Mouse (Mus musculus) forebrain, embryonic 16.5 days (tissue): Measurements from ENCODE around the gene Smpd2. TPM values are rescaled to one million over a fixed set of nuclear protein-coding genes. Genes with fewer than 3 reads are reported as not detected.

ENCODE experiments used
- ATAC-seq: fragments of 200-750 bp; cut with Nextera tagmentation; 2 replicates; pipeline ENCODE4 v1.8.0; 2017; ENCODE audit warnings: mild to moderate bottlenecking, moderate library complexity
- H3K27ac ChIP-seq: fragments of 300-500 bp; sonication (generic); 2 replicates; pipeline ENCODE4 v1.5.1; 2014; ENCODE audit warnings: low read length, control low read depth
- H3K27me3 ChIP-seq: fragments of 300-500 bp; sonication (generic); replicated peaks from 2 replicates; pipeline ENCODE4 v1.6.1; 2014; ENCODE audit warnings: low read length; ENCODE audit not compliant: control insufficient read depth, insufficient read depth
- H3K36me3 ChIP-seq: fragments of 300-500 bp; sonication (generic); 2 replicates; pipeline ENCODE4 v1.6.1; 2014; ENCODE audit not compliant: control insufficient read depth, insufficient read depth
- H3K4me1 ChIP-seq: fragments of 300-500 bp; sonication (generic); replicated peaks from 2 replicates; pipeline ENCODE4 v1.6.1; 2014; ENCODE audit warnings: low read length; ENCODE audit not compliant: control insufficient read depth, insufficient read depth
- H3K4me2 ChIP-seq: fragments of 300-500 bp; sonication (generic); 2 replicates; pipeline ENCODE4 v1.6.1; 2014; ENCODE audit warnings: mild to moderate bottlenecking, low read length, control low read depth
- H3K4me3 ChIP-seq: fragments of 300-500 bp; sonication (generic); replicated peaks from 2 replicates; pipeline ENCODE4 v1.5.1; 2014; ENCODE audit warnings: mild to moderate bottlenecking, low read length, control low read depth
- H3K9ac ChIP-seq: fragments of 300-500 bp; sonication (generic); replicated peaks from 2 replicates; pipeline ENCODE4 v1.6.1; 2014; ENCODE audit warnings: low read depth, low read length, control low read depth
- H3K9me3 ChIP-seq: fragments of 300-500 bp; sonication (generic); 2 replicates; pipeline ENCODE4 v1.6.1; 2016; ENCODE audit warnings: low read length; ENCODE audit not compliant: control insufficient read depth
- WGBS: fragments of 180-500 bp; shearing (Covaris S2); extraction: QIAGEN DNeasy Blood & Tissue Kit; methylation state at CpG from one replicate; pipeline ENCODE4 v1.1.7; 2014; 5-methylcytosine and 5-hydroxymethylcytosine counted together
- polyA plus RNA-seq: library from polyadenylated mRNA; unstranded; fragments of >200 nt; fragmentation: Nextera tagmentation; extraction: Ambion mirVana; gene quantifications from 2 replicates; pipeline ENCODE4 v1.2.1, GENCODE M21; 2015

Gene Smpd2
- polyA plus RNA-seq, 1 experiment from 2014 or later: 43.0 TPM

DNA sequence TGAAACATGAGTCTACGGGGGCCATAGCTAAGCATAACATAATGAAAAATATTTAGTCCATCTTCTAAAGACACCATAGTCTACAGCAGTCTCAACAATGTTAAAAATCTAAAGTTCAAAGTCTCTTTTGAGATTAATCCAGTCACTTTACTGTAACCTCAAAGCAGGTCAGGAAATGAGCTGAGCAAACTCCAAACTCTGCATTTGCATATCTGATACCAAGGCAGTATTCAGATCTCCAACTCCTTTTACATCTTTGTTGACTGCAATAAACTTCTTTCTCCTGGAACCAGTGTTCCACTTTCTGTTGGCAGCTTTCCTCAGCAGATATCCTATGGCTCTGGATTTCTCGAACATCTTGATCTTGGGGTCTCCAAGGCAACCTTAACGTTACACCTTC lies 19.5 kb downstream of the Smpd2 start:
- peaks cover under 1% of the 10 kb centered on the region for H3K4me1 ChIP-seq
- H3K27ac ChIP-seq: no peak overlapping the region
- H3K27me3 ChIP-seq: no peaks in the 10 kb centered on the region
- H3K9me3 ChIP-seq: no peaks in the 10 kb centered on the region
- no peak overlapping the region for H3K9ac ChIP-seq
- no peak overlapping the region for H3K4me2 ChIP-seq
- peaks cover 2% of the 10 kb centered on the region; the same call in 1 of the 2 replicates for H3K36me3 ChIP-seq
- 92% methylated on average over 3 of the region's 3 CpGs for WGBS
- H3K4me3 ChIP-seq: no peak overlapping the region
- ATAC-seq: no peak

DNA sequence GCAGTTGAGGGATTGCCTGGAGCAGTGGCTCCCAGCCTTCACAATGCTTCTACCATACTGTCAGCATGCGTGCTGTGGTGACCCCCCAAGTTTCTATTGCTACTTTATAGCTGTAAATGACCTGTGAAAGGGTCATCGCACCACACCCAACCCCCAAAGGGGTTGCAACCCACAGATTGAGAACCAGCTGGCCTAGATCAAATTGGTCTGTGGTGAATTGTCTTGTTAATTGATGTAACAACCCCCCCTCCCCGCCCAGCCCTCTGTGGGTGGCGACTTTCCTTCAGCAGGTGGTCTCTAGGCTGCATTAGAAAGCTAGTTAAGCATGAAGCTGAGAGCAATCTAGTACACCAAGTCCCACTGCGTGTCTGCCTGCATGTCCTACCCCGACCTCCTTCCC lies 22.8 kb downstream of the Smpd2 start:
- no peak for ATAC-seq
- no peak overlapping the region for H3K4me3 ChIP-seq
- 42% methylated on average over 6 of the region's 6 CpGs for WGBS

DNA sequence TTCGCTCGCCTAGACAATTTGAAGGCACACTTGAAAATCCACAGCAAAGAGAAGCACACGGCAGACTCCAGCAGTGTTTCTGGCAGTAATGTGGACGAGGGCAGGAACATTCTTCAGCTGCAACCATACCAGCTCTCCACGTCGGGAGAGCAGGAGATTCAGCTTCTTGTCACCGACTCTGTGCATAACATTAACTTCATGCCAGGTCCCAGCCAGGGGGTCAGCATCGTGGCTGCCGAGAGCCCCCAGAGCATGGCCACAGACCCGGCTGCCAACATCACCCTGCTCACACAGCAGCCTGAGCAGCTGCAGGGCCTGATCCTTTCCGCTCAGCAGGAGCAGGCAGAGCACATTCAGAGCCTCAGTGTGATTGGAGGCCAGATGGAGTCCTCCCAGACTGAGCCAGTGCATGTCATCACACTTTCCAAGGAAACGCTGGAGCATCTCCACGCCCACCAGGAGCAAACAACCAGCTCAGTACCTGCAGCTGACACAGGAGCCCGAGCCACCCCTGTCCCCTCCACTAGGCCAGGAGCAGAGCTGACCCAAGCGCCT lies 25.7 kb downstream of the Smpd2 start:
- Histone ChIP-seq H3K9ac (no peak overlapping the region), H3K9me3 (no peaks in the 10 kb centered on the region), H3K27me3 (no peaks in the 10 kb centered on the region), H3K27ac (no peak overlapping the region), H3K36me3 (peaks cover 13% of the 10 kb centered on the region), H3K4me1 (peaks cover 5% of the 10 kb centered on the region; the same call in 1 of the 2 replicates), H3K4me3 (no peak overlapping the region), H3K4me2 (no peak overlapping the region)
- WGBS: 46% methylated on average over 15 of the region's 15 CpGs
- no peak for ATAC-seq

More for the DNA sequence above, 22.8 kb downstream of the Smpd2 start:
- no peak overlapping the region for H3K9ac ChIP-seq
- no peak overlapping the region for H3K4me2 ChIP-seq
- no peaks in the 10 kb centered on the region for H3K4me1 ChIP-seq
- peaks cover 13% of the 10 kb centered on the region for H3K36me3 ChIP-seq
- no peaks in the 10 kb centered on the region for H3K9me3 ChIP-seq
- H3K27ac ChIP-seq: no peak overlapping the region
- H3K27me3 ChIP-seq: no peaks in the 10 kb centered on the region

DNA sequence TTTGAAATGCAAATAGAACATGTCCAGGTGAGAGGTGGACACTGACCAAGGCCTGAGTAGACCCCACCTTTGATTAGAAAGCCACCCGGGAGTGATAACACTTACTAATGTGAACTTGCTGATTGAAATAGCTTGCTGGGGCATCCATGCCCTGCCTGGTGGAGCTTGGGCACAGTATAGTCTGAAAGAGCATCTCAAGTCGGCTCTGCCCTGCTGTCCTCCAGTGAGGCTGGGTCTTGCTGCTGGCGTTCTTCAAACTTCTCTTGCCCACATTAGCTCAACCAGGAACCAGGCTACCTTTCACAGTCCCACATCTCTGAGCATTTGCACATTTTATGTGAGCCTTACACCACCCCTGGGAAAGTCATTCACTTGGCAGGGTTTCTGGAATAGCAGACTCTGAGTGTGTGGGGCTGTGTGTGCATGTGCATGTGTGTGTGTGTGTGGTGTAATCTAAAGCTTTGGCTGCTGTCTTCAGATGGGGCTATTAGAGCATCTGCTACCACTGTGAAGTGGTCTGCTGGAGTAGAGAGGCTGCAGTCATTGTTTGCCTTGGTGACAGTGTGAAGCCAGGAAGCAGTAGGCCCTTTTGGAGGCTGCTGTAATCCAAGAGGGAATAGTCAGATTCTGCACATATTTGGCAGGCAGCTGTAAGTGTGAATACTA lies 29.0 kb downstream of the Smpd2 start:
- H3K4me2 ChIP-seq: no peak overlapping the region
- H3K27me3 ChIP-seq: no peaks in the 10 kb centered on the region
- no peak overlapping the region for H3K4me3 ChIP-seq
- 93% methylated on average over 3 of the region's 3 CpGs for WGBS
- H3K9me3 ChIP-seq: no peaks in the 10 kb centered on the region
- no peak overlapping the region for H3K27ac ChIP-seq
- no peak for ATAC-seq
- no peak overlapping the region for H3K9ac ChIP-seq
- peaks cover 17% of the 10 kb centered on the region for H3K36me3 ChIP-seq
- H3K4me1 ChIP-seq: peaks cover 5% of the 10 kb centered on the region; the same call in 1 of the 2 replicates

DNA sequence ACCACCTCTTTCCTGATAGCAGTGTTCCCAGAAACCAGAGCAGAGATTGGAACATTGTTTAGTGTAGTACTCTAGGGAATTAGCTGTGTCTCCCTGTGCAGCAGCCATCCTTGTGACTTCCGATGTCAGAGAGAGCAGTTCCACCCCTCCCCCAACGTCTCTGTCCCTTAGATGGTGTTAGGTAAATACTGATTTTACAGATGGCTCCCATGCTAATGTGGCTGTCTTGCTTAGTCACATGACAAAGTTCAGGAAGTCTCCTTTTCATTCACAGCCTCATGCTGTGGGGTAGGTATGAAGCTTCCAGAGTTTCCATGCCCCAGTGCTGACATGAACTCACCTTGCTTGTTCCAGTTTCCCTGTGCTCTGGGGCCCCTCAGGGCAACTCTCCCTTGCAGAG lies 29.7 kb downstream of the Smpd2 start:
- Histone ChIP-seq H3K9ac (no peak overlapping the region), H3K9me3 (no peaks in the 10 kb centered on the region), H3K4me3 (no peak overlapping the region), H3K4me2 (no peak overlapping the region), H3K27me3 (no peaks in the 10 kb centered on the region), H3K4me1 (peaks cover 5% of the 10 kb centered on the region; the same call in 1 of the 2 replicates), H3K27ac (no peak overlapping the region), H3K36me3 (peaks cover 16% of the 10 kb centered on the region)
- ATAC-seq: no peak
- 35% methylated on average over 2 of the region's 2 CpGs for WGBS

DNA sequence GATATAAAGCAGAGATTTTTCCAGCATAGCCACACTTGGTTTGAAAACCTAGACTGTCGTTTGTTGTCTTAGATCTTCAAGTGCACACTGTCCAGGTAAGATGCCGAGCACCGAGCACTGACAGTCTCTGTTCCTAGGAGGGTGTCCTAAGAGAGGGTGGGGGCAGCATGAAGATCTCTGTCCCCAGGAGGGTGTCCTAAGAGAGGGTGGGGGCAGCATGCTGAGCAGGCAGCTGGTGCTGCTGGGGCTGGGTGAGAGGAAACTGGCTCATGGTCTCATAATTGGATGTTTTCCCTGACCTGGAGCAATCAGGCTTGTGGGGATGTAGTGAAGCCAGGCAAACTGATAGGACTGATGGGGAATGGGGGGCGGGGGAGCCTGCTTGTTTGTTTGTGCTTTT lies 30.2 kb downstream of the Smpd2 start:
- WGBS: 80% methylated on average over 4 of the region's 4 CpGs
- H3K9me3 ChIP-seq: no peaks in the 10 kb centered on the region
- peaks cover 14% of the 10 kb centered on the region for H3K36me3 ChIP-seq
- no peak overlapping the region for H3K9ac ChIP-seq
- no peaks in the 10 kb centered on the region for H3K27me3 ChIP-seq
- no peak overlapping the region for H3K4me2 ChIP-seq
- no peak overlapping the region for H3K27ac ChIP-seq
- no peak overlapping the region for H3K4me3 ChIP-seq
- ATAC-seq: no peak
- H3K4me1 ChIP-seq: peaks cover 5% of the 10 kb centered on the region; the same call in 1 of the 2 replicates

DNA sequence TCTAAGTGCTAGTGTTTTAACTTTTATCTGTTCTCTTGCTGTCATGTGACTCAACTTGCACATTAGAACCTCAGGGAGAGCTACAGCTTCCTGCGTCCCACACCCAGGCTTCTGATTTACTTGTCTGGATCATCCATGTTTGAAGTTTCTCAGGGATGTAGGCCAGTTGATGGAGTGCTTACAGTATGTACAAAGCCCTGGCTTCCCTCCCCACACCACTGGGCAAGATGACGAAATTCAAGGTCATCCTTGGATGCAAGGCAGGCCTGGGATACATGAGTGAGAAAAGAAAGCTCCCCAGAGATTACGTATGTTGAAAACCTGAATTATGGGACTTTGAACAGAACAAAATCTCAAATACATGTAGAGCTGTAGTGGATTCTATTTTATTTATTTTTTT lies 37.4 kb downstream of the Smpd2 start:
- ATAC-seq: no peak
- no peak overlapping the region for H3K9ac ChIP-seq
- H3K4me3 ChIP-seq: no peak overlapping the region
- WGBS: 93% methylated on average over 3 of the region's 3 CpGs
- H3K36me3 ChIP-seq: peaks cover 5% of the 10 kb centered on the region; the same call in 1 of the 2 replicates
- no peaks in the 10 kb centered on the region for H3K27me3 ChIP-seq
- H3K27ac ChIP-seq: no peak overlapping the region
- H3K4me2 ChIP-seq: no peak overlapping the region
- H3K4me1 ChIP-seq: peaks cover 31% of the 10 kb centered on the region
- no peaks in the 10 kb centered on the region for H3K9me3 ChIP-seq

DNA sequence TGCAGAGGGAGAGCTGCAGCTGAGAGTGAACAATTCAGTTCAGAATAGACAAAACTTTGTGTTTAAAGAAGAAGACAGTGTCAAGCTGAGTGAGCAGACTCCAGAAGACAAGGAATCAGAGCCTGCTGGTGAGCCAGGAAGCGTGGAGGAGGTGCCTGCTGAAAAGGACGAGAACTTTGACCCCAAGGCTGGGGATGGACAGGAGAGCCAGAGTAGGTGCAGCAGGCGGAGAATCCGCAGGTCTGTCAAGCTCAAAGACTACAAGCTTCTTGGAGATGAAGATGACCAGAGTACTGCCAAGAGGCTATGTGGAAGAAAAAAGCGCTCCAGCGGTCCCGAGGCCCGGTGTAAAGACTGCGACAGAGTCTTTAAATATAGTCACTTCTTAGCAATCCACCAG lies 38.5 kb downstream of the Smpd2 start:
- Histone ChIP-seq H3K9ac (no peak overlapping the region), H3K4me1 (peaks cover 31% of the 10 kb centered on the region), H3K27ac (no peak overlapping the region), H3K9me3 (no peaks in the 10 kb centered on the region), H3K36me3 (peaks cover 5% of the 10 kb centered on the region; the same call in 1 of the 2 replicates), H3K4me3 (no peak overlapping the region), H3K27me3 (no peaks in the 10 kb centered on the region), H3K4me2 (no peak overlapping the region)
- ATAC-seq: no peak
- WGBS: 97% methylated on average over 9 of the region's 9 CpGs

- ATAC-seq: peak; percentile 2; the same call in 1 of the 2 replicates
- H3K36me3 ChIP-seq: peaks cover 5% of the 10 kb centered on the region; the same call in 1 of the 2 replicates
- H3K27ac ChIP-seq: no peak overlapping the region
- H3K4me3 ChIP-seq: peak overlapping the region; percentile 89
- H3K27me3 ChIP-seq: no peaks in the 10 kb centered on the region
- peak overlapping the region; percentile 81 for H3K9ac ChIP-seq
- peaks cover 31% of the 10 kb centered on the region for H3K4me1 ChIP-seq
- H3K9me3 ChIP-seq: no peaks in the 10 kb centered on the region
- 58% methylated on average over 18 of the region's 18 CpGs for WGBS
- peak overlapping the region; percentile 76 for H3K4me2 ChIP-seq
These were observed 39.2 kb downstream of the Smpd2 start for GRCm38 (mm10) chr10:41450780-41451522.
